9 mouse cellular contexts compared by ENCODE assay signal in genomic region chr4:120032320-120032983, GRCm38 (mm10). TPM values are rescaled to one million over a fixed set of nuclear protein-coding genes. Genes with fewer than 3 reads are reported as not detected.
DNase-seq lines count a peak whose midpoint lies in the region; ATAC-seq lines count a peak whose summit lies in the region.
"Had no signal": no experiment of that assay in that cellular context is flagged by ENCODE, and none has a peak within 500 bp of the region (broad histone marks: within the 10 kb centered on the region; RNA-seq: fewer than 3 reads in every experiment).

No protein-coding gene starts in this region.

- peaks cover 48% of the 10 kb centered on the region for H3K27me3 ChIP-seq in intestine, embryonic 14.5 days (replicated peaks; ENCODE audit: control insufficient read depth, insufficient read depth, low read length)
- peaks cover 96% of the 10 kb centered on the region for H3K27me3 ChIP-seq in megakaryocyte, embryonic 14.5 days (replicated peaks)

- peak overlapping the region; percentile 51 for H3K4me3 ChIP-seq in intestine, embryonic 14.5 days (ENCODE audit: low read depth, low read length)
- H3K4me3 ChIP-seq in megakaryocyte, embryonic 14.5 days (replicated peaks) = peak overlapping the region; percentile 94

- under 1% methylated on average over 57 of the region's 70 CpGs for WGBS in intestine, embryonic 14.5 days

- DNase-seq in T-cell, adult 2 months (ENCODE audit: low spot score) = peak; percentile 66
- peak; percentile 48 to 50 for DNase-seq in cerebellum, postnatal 36 days
- DNase-seq in gastrocnemius, postnatal 25 days = peak; percentile 42
- DNase-seq in intestine, embryonic 14.5 days (ENCODE audit: low spot score) = peak; percentile 71
- DNase-seq in left cerebral cortex, postnatal 14 days (ENCODE audit: low spot score in 2 of 2) = peak; percentile 49 to 65
- DNase-seq in right cerebral cortex, postnatal 14 days = peak; percentile 67
- DNase-seq in yolk sac, embryonic 10.5 days (ENCODE audit: low spot score) = peak; percentile 40

- peak overlapping the region; percentile 97 for H3K4me2 ChIP-seq in intestine, embryonic 14.5 days (ENCODE audit: low read length)

- peak; percentile 85 for ATAC-seq in intestine, embryonic 14.5 days (replicated peaks; ENCODE audit: low FRiP score, low TSS enrichment, low read depth)

- 0 out of 2 replicates have a peak, but pooled peaks cover 3% of the 10 kb centered on the region for H3K4me1 ChIP-seq in intestine, embryonic 14.5 days (replicated peaks; ENCODE audit: control insufficient read depth, insufficient read depth, low read length)
- peaks cover 51% of the 10 kb centered on the region for H3K4me1 ChIP-seq in megakaryocyte, embryonic 14.5 days

- H3K36me3 ChIP-seq in intestine, embryonic 14.5 days (ENCODE audit: control insufficient read depth, insufficient read depth, low read length) = no peaks in the 10 kb centered on the region
- H3K36me3 ChIP-seq in megakaryocyte, embryonic 14.5 days (replicated peaks; ENCODE audit: low read length) = no peaks in the 10 kb centered on the region

- peak overlapping the region; percentile 39; the same call in 1 of the 2 replicates for H3K9ac ChIP-seq in intestine, embryonic 14.5 days (ENCODE audit: low read length)

- H3K27ac ChIP-seq in intestine, embryonic 14.5 days (ENCODE audit: low read depth) = no peak overlapping the region; the same call in 1 of the 2 replicates

- intact Hi-C loops in left cerebral cortex, postnatal 14 days (cut with DNase I) = loop anchor here (5.0 to 10.0 kb wide), 2 partner anchors 65 to 218 kb away; no protein-coding TSS in a partner anchor

- no peaks in the 10 kb centered on the region for H3K9me3 ChIP-seq in intestine, embryonic 14.5 days (ENCODE audit: control insufficient read depth, low read length)
- no peaks in the 10 kb centered on the region for H3K9me3 ChIP-seq in megakaryocyte, embryonic 14.5 days

RNA-seq across cellular contexts. Expression of gene AL607142.1, which starts 32.3 kb away (rescaled TPM):
- total RNA-seq in gastrocnemius, postnatal 25 days (2021) = not detected
- polyA plus RNA-seq in intestine, embryonic 14.5 days (2014; fragmentation: Nextera tagmentation; extraction: Ambion mirVana) = not detected in 2 replicates
- total RNA-seq in left cerebral cortex, postnatal 14 days (2021) = not detected
- polyA plus RNA-seq in megakaryocyte, embryonic 14.5 days (2012; ENCODE audit: insufficient read depth, low replicate concordance) = not detected in 2 replicates
- total RNA-seq: gastrocnemius, postnatal 36 days had no signal
